Mouse (Mus musculus) heart, adult 9 months (tissue): ENCODE measurements around the gene Arhgef40.
A peak's percentile ranks its signal among the peaks of the same experiment; 100 is the strongest.

Experiments
- DNase-seq, 2 experiments: peaks; one replicate each; pipeline ENCODE4 v3.0.0; 2022; ENCODE audit warnings: low spot score in 2 of 2

Gene Arhgef40

DNA sequence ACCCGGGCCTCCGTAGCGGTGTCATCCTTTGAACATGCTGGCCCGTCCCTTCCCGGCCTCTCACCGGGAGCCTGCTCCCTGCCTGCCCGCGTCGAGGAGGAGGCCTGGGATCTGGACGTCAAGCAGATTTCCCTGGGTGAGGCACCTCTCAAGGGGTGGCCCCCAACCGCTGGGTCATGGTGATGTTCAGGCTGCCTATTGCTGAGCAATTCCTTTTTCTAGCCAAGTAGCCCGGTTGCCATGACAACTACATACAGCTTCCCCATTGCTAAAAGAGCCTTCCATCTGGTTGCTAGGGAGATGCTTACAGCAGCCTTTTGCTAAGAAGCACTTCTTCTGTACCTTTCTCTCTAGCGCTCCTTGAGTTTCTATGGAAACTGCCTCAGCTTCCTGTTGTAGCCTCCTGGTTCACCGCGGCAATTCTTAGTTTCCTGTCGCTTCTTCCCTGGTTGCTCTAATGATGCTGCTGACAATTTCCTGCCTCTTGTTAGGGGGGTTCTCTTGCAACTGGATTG is 19.5 kb downstream of the Arhgef40 start:
- DNase-seq, result peak in 1 of 2 experiments; percentile 39

DNA sequence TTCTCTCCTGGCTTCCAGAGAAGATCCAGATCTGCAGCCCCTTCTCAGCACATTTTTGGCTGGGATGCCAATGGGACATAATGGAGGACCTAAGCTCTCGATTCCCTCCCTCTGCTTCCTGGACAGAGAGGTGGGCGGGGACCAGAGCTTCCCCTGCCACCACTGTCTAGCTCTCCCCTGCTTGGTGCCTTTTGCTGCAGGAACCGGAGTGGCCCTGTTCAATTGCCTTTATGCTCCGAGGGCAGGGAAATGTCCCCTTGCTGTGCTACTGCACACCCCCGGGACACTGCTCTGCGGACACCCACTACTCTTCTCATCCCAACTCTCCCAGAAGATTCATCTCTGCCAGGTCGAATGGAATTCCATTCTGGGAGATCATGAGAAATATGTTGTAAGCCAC is 20.6 kb downstream of the Arhgef40 start:
- no peak for DNase-seq

DNA sequence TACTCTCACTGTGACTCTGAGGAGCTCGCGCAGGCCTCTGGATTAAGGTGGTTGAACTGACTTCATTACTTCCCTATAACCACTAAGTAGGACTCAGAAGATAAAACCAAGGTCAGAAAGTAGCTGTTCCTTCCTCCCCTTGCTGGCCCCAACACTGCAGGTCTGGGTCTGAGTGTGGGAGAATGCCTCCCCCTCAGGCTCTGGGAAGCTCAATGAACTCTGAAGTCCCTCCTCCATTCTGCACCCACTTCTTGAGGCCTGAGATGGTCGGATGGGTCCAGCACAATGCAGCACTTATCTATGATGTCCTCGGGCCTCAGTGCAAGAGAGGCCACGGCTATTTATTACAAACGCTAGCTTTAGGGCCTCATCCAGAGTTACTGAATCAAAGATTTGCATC is 21.1 kb downstream of the Arhgef40 start:
- DNase-seq, result no peak

DNA sequence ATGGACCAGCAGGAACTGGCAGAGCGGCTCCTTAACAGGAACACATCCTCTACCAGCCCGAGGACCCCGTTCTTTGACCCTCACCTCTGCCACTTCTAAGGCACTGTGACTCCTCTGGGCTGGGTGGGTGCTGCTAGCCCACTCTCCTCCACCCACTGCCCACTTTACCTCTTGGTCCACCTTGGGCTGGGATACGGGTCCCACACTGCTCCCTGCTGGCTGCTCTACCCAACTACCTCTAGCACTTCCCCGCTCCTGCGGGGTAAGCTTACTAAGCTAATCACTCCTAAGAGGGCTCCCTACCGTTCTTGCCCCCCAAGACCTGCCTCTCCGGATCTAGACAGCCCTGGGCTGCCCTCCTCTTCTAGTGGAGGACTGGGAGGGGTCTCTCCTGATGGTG is 21.7 kb downstream of the Arhgef40 start:
- no peak for DNase-seq

DNA sequence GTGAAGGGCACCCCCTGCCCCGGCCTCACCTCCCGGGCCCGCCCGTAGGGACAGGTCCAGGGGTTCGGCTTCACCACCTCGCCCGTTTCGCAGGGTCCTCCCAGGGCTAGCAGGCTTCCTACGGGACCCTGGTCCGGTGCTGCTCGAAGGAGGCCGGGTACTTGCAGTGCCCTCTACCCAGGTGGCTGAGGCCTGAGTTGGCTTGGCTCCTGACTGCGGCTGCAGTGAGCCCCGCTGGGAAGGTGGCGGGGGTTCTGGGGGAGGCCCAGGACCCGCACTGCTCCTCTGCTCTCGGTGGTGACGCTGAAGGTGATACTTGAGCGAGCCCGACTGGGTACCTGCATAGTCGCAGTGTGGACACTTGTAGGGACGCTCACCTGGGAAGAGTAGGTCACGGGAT is 22.3 kb downstream of the Arhgef40 start:
- no peak for DNase-seq

DNA sequence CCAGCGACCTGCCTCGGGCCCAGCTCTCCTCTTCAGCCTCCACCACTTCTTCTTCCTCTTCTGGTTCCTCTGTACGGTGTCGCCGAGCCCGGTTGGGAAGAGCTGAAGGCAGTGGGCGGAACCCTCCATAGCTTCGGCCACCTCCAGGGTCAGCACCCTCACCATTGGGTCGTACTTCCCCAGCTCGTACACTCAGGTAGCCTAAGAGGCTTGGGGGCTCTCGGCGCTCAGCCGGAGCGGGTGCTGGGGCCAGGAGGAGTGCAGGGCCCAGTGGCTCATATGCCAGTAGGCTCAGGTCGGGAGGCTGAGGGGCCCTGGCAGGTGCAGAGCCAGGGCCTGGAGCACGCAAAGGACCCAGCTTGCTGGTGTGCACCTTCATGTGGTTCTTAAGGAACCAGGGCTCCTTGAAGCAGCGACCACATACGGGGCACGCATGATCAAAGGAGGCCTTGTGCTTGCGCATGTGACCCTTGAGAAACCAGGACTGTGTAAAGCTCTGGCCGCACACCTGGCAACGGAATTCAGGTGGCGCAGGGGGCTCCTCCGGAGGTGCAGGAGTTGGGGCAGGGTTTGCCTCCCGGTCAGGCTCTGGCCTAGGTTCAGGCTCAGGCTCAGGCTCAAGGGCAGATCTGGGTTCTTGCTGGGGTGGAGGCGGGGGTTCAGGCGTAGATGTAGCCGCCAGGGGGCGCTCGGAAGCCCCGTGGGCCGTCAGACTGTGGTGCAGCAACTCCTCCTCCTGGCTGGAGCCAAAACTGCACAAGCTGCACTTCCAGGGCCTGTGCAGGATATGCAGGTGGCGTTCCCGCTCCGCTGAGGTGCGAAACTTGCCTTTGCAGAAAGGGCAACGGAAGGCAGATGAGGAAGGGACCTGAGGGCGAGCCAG is 24.0 kb downstream of the Arhgef40 start:
- DNase-seq, result peak; percentile 79 to 86

DNA sequence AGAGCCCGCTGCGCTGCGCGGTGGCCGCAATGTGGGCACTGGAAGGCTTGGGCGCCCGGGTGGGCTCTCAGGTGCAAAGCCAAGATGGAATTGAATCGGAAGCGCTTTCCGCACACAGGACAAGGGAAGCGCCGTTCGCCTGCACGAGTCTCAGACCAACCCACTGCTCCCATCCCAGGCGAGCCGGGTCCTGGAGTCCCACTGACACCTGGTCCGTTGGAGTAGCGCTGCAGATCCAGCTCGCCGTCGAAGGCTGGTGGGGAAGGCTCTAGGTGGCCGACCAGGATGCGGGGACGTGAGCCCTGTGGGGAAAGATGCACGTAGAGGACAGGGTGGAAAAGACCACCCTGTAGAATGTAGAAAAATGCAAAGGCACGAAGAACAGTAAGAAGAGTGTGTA is 24.8 kb downstream of the Arhgef40 start:
- no peak for DNase-seq

DNA sequence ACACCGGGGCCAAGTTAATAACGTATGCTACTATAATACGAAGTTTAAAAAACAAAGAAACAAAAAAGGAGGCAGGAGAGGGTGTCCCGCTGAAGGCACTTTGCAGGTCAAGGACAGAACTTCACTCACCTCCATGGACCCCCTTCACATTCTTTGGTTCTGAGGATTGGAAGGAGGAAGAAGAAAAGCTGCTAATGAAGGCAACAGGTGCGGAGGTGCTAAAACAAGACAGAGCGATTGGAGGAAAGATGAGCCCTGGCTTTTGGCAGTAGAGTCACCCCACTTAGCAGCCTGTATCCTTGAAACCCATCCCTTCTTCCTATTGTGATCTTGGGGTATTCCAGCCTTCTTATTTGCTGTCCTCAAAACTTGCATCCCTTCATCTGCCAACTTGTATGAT is 25.3 kb downstream of the Arhgef40 start:
- DNase-seq, result no peak

DNA sequence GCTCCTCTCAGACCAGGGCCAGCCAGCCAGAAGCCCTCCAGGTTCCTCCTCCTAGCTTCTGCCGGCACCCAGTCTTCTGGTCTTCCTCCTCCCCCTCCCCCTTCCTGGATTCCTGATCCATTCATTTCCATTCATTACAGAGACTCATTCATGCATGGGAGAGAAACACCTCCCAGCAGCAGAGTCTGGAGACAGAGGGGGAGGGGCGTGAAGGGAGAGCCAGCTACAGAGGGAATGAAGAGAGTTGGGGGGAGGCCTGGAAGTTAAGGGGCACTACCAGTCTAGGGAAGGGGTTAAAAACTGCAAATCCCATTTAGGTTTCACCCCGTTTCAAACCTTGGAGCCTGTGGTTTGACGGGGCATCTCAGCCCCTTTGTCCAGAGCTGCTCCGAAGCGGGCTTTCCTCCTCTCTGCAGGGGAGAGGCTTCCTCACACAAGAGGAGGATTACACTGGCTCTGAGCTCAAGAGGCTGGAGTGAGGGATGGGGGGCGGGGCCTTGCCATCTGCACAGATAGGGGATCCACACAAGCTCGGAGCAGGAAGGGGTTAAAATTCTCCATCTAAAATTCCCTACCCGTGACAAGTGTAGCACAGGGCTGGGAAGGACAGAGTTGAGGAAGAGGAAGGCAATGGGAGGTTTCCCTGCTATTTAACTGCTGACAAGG is 26.1 kb downstream of the Arhgef40 start:
- DNase-seq, result no peak

DNA sequence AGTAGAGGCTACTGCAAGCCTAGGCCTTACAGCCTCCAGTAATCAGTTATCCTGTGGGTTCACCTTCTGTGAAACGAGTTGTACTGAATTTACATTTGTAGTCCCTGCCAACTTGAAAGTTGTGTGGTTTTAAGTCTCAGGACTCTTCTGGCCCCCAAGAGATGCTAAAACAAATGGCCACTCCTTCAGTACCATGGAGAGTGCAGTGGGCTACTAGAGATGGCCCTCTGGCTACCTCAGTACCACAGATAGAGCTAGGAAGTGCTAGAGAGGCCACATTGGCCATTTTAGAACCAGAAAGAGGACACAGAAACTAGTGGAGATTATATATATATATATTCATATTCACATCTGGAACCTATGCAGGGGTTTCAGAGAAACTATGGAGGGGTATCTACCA is 27.2 kb downstream of the Arhgef40 start:
- no peak for DNase-seq

DNA sequence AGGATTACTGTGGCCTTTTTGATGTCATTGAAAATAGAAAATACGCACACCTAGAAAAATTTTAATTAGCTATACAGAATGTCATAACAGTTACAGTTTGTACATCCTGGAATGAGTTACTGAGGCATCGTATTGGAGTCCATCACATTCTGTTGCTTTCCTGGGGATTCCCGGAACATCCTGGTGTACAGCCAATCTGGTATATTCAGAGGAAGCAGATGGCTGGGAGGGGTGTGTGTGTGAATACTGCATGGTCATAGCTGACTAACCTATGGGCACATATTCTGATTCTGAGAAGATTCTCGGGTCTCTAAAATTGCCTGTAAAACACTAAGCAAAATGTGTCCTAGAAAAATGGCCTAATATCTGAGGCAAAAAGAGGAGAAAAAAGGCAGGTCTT is 27.6 kb downstream of the Arhgef40 start:
- no peak for DNase-seq

DNA sequence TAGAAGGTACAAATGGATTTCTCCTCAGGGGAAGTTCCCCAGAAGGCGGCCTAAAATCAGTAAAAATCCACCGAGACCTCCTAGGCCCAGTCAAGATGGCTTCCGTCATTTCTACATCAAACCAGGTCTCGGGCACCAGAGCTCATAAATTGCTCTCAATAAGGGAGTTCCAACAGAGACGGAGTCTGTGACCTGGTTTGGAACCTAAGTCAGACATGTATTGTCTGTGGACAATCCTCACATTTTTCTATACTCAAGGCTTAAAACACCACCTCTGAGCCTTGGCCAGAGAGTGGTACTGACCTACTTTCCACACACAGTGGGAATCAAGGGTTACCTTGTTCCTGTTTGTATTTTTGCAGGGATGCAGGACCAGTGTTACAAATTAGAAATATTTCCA is 28.0 kb downstream of the Arhgef40 start:
- no peak for DNase-seq

DNA sequence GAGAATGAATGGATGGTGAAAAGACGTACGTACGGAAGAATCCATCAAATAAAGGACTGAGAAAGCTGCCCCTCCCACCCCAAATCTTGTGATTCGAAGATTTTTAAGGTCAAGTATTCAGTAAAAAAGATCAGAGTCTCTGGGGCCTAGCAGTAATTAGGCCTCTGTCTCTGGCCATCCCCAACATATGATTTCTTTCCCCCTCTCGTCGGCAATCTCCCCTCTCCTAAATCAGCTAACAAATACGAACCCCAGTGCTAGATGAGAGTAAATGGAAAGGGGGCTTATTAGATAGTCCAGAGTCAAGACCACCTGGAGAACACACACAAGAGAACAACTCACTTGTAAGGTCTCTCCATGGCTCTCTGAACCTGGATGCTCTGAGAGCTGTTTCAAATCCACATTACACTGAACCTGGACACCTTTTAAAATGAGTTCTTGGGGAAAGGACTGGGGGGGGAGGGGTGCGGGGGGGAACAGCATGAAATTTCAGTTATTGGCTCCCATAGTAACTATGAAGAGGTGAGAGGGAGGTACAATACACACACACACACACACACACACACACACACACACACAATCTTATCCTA is 28.6 kb downstream of the Arhgef40 start:
- no peak for DNase-seq

DNA sequence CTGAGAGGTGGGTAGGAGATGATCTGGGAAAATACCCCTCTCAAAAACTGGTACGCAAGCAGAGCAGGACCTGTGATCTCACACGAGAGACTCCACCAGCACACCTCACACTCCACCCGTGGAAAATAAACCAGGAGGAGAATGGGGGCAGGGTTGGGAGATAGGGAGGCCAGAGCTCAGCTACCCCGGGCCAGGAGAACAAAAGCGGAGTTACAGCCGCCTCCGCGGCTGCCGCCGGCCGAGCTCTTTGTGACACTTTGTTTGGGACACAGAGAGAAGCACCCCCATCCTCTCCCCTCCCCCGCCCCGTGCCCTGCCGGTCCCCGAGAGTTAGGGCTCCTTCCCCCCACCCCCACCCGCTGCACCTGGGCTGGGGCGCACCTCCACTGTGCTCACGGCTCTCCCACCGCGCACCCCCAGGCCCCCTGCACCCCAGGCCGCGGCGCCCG is 29.3 kb downstream of the Arhgef40 start:
- DNase-seq, result peak in 1 of 2 experiments; percentile 32

DNA sequence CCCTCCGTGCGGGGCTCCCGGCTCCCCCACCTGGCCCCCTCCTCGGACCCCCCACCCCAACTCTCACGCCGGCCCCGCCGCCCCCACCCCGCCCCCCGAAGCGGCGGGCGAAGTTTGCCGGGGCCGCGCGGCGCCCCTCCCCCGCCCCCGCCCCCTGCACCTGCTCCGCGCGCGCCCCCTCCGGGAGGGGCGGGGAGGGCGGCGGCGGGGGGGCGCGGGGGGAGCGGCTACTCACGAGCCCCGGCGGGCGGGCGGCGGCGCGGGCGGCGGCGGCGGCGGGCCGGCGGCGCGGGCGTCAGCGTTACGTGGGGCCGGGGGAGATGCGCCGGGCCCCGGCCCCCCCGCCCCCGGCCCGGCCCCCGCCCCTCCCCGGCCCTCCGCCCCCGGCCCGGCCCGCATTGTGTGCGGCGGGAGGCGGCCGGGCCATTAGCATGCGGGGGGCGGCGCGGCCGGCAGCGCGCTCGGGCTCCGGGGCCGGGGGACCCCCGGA is 29.8 kb downstream of the Arhgef40 start:
- no peak for DNase-seq

DNA sequence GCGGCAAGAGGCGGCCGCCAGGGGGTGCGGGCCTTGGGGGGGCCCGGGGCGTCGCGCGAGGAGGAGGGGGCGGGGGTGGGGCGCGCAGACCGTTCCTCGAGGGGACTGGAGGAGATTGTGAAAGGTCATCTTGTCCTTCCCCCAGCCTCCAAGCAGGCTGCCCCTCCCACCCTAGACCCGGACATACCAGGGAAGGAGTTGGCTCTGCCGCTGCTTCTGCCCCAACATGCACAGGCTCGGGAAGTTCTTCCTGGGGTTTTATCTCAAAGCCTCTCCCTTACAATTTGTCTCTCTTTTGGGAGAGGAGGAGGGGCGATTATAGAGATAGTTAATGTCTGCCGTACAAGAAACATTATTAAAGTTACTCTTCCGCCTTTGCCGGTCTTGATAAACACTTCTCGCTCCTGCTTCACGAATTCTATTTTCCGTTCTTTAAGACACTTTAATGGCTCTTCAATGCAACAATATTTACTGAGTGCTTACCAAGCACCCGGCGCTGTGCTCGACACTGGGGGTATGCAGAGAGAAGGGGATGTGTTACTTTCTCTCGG is 30.3 kb downstream of the Arhgef40 start:
- peak; percentile 59 to 70 for DNase-seq

DNA sequence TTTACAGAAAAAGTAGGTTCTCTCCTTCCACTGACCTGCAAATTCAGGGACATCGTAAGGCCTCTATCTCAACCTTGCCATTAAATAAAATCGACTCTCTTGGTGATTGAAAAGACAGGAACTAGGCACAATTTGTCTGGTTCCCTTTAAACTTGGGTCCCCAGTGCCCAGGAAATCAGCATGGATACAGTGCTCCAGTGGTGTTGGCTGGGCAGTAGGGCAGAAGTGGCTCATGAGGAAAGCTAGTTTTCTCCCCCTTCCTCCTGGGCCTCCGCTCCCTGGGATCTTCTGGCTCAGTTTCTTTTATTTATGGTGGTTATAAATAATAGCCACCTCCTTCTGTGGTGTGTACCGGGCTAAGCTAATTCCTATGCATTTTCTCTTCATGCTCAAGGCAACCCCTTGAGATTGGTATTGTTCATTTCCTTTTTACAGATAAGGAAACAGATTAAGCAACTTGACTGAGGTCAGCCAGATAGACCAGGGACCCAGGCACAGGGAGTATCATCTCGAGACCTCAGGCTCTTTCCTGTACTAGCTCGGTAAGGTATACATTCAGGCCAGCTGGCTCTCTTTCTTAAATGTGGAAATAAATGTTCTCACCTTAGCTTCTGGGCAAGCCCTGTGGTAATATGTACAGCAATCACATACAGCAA is 31.1 kb downstream of the Arhgef40 start, which contains the start of gene Tmem253:
Tmem253 (plus strand) TSS at position 214 of the 656 bp plus-strand sequence.
- no peak for DNase-seq

DNA sequence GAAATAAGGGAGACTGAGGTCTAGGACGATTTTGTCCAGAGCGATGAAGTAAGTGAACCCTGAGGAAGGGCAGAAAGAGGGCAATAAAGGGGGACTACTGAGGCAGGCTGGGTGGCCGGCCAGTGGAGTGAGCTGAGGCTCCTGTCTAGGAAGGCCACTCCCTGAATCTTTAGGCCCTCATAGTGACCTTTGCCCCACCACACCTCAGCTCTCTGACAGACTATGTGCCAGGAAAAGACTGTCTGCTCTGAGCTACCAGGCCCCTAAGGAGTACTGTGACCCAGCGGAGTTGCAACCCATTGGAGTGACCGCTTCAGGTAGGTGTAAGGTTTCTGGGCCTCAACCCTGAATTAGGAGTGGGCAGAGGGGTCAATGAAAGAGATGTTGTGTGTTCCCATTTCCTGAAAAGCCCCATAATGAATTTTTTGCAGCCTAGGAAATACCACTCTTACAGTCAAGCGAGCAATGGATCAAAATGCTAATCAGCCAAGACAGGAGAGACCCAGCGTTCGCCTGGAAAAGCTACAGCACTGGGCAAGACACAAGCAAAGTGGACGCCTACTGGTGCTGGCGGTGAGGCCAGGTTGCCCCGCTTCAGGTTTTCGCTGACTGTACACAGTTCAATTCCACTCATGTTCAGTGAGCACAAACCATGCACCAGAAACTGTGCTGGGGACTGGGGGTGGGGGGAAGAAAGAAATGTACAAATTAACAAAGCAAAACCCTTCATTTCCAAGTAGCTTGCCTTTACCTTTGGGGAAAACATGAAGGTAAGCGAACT is 32.3 kb downstream of the Arhgef40 start:
- no peak for DNase-seq

DNA sequence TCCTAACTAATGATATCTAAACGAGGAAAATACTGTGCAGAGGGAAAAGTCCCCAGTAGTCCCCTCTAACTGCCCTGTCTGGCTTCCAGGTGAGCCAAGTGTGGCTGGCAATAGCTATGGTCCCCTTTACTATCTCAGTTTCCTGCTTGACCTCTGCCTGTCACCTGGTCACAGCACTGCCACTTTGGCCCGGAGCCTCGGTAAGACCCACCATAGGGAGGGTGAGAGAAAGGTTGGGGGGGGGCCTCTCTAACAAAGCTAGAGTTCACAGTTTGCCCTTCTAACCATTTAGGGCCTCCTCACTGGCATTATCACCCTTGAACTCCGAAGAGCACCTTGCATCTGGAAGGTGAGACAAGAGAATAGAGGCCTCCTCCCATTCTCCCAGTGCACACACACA is 33.1 kb downstream of the Arhgef40 start:
- no peak for DNase-seq

DNA sequence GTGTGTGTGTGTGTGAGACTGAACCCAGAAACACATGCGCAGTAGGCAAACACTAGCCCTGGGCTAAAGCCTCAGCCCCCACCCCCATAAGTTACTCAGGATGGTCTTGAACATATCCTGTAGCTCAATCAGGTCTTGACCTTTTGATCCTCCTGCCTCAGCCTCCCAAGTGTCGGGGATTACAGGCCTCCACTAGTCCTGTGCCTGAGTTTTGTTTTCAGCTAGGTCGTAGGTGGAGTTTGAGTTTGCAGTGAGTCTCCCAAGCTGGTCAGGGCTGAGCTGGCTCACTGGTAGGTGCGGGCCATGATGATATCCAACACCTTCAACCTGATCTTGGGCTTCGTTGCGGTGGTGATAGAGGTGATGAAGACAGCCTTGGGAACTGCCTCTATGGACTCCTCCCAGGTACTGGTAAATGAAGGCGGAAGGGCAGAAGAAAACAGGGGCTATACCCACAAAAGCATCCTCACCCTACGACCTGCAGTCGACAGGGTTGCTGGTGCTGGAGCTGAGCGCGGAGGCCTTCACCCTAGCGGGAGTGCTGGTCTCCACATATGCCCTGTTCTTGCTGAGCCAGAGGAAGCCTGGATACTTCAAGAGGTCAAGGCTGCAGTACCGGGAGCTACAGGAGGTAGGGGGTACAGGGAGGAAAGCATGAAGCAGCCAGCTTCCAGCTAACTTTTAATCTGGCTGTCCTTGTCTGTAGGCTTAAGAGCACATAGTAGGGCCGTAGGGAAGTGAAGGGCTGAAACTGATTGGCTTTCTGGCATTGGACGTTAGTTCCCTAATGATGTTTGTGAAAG is 33.9 kb downstream of the Arhgef40 start:
- no peak for DNase-seq
